Mouse (Mus musculus) embryonic facial prominence, embryonic 11.5 days (tissue): ENCODE data around the gene Rnf182. TPM values are rescaled to one million over a fixed set of nuclear protein-coding genes. Genes with fewer than 3 reads are reported as not detected.

ENCODE experiments used
- polyA plus RNA-seq: library from polyadenylated mRNA; unstranded; fragments of >200 nt; fragmentation: Nextera tagmentation; extraction: Ambion mirVana; gene quantifications from 2 replicates; pipeline ENCODE4 v1.2.1, GENCODE M21; 2014

The Rnf182 gene
- polyA plus RNA-seq, 1 experiment from 2014 or later = 8.1 TPM

Other genes starting within 250 kb of the Rnf182 start
- 184 and 203 TPM in 2 replicates for gene Nol7, start 217.3 kb upstream of the Rnf182 start, polyA plus RNA-seq
- 11.1 and 14.9 TPM in 2 replicates for gene Ranbp9, start 134.4 kb upstream of the Rnf182 start, polyA plus RNA-seq
- 12.8 and 14.9 TPM in 2 replicates for gene Mcur1, start 55.5 kb upstream of the Rnf182 start, polyA plus RNA-seq
- 8.0 and 8.2 TPM in 2 replicates for gene Cd83, start 169.1 kb downstream of the Rnf182 start, polyA plus RNA-seq